Mouse (Mus musculus): ENCODE data around the gene Fev. TPM values are rescaled to one million over a fixed set of nuclear protein-coding genes. Genes with fewer than 3 reads are reported as not detected.
A peak's percentile ranks its signal among the peaks of the same experiment; 100 is the strongest.

Gene Fev
- polyA plus RNA-seq, 1 experiment from 2014 or later, result 3.3 TPM

GRCm38 (mm10) chr1:74854306-74855056 lies 30.7 kb downstream of the Fev start, which contains the start of gene Cdk5r2:
Cdk5r2 (plus strand) TSS chr1:74854934.
- DNase-seq, result peak; percentile 98
- Histone ChIP-seq H3K9me3 (ENCODE audit: control insufficient read depth, low read length) (no peaks in the 10 kb centered on the region), H3K9ac (replicated peaks; ENCODE audit: low read length) (peak within 1 kb of the TSS; percentile 96), H3K4me1 (ENCODE audit: control insufficient read depth, insufficient read depth, low read length) (peaks cover 55% of the 10 kb centered on the region), H3K27me3 (ENCODE audit: control insufficient read depth, insufficient read depth, low read length) (no peaks in the 10 kb centered on the region), H3K27ac (replicated peaks; ENCODE audit: low read depth, low read length) (peak within 1 kb of the TSS; percentile 91), H3K4me2 (ENCODE audit: low read length) (peak within 1 kb of the TSS; percentile 92), H3K36me3 (ENCODE audit: control insufficient read depth, insufficient read depth, low read length) (no peaks in the 10 kb centered on the region), H3K4me3 (replicated peaks; ENCODE audit: low read depth, low read length) (peak within 1 kb of the TSS; percentile 94)
- ATAC-seq (ENCODE audit: low FRiP score, low TSS enrichment), result peak; percentile 87
- WGBS, result 3% methylated on average over 39 of the region's 39 CpGs

- peak overlapping the region; percentile 27 for H3K9ac ChIP-seq (replicated peaks; ENCODE audit: low read length)
Observed at GRCm38 (mm10) chr1:74851001-74851775, 34.0 kb downstream of the Fev start.

GRCm38 (mm10) chr1:74850251-74850650 lies 35.0 kb downstream of the Fev start:
- Histone ChIP-seq H3K27ac (replicated peaks; ENCODE audit: low read depth, low read length) (no peak overlapping the region), H3K36me3 (ENCODE audit: control insufficient read depth, insufficient read depth, low read length) (no peaks in the 10 kb centered on the region), H3K9ac (replicated peaks; ENCODE audit: low read length) (no peak overlapping the region), H3K9me3 (ENCODE audit: control insufficient read depth, low read length) (no peaks in the 10 kb centered on the region), H3K27me3 (ENCODE audit: control insufficient read depth, insufficient read depth, low read length) (no peaks in the 10 kb centered on the region), H3K4me3 (replicated peaks; ENCODE audit: low read depth, low read length) (no peak overlapping the region), H3K4me2 (ENCODE audit: low read length) (no peak overlapping the region), H3K4me1 (ENCODE audit: control insufficient read depth, insufficient read depth, low read length) (peaks cover 33% of the 10 kb centered on the region)
- ATAC-seq (ENCODE audit: low FRiP score, low TSS enrichment) (no peak), DNase-seq (no peak)
- 21% methylated on average over 6 of the region's 6 CpGs for WGBS

More at GRCm38 (mm10) chr1:74851001-74851775, 34.0 kb downstream of the Fev start:
- ATAC-seq (ENCODE audit: low FRiP score, low TSS enrichment) (no peak; the same call in 1 of the 2 replicates), DNase-seq (peak; percentile 77)
- no peaks in the 10 kb centered on the region for H3K27me3 ChIP-seq (ENCODE audit: control insufficient read depth, insufficient read depth, low read length)
- no peaks in the 10 kb centered on the region for H3K36me3 ChIP-seq (ENCODE audit: control insufficient read depth, insufficient read depth, low read length)
- peak overlapping the region; percentile 76 for H3K27ac ChIP-seq (replicated peaks; ENCODE audit: low read depth, low read length)
- H3K4me2 ChIP-seq (ENCODE audit: low read length), result peak overlapping the region; percentile 21; the same call in 1 of the 2 replicates
- H3K9me3 ChIP-seq (ENCODE audit: control insufficient read depth, low read length), result no peaks in the 10 kb centered on the region
- WGBS, result 11% methylated on average over 6 of the region's 6 CpGs
- no peak overlapping the region for H3K4me3 ChIP-seq (replicated peaks; ENCODE audit: low read depth, low read length)
- peaks cover 33% of the 10 kb centered on the region for H3K4me1 ChIP-seq (ENCODE audit: control insufficient read depth, insufficient read depth, low read length)

DNA sequence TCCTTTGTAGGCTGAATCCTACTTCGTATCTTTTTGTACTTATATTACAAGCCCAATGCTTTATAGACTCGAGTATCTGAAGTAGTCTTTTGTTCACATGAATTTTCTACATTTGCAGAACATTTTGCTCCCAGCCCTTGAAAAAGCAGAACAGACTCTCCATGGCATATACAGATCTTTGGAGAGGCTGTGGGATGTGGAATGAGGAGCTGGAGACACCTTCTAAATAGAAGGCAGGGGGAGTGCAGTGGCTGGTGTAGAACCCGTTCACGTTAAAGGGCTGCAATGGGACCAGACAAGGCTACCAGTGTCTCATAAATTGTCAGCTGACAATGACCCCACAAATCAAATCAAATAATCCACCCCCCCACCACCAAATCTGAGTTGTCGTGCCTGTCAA lies 36.3 kb downstream of the Fev start:
- DNase-seq (no peak), ATAC-seq (ENCODE audit: low FRiP score, low TSS enrichment) (no peak)
- Histone ChIP-seq H3K36me3 (ENCODE audit: control insufficient read depth, insufficient read depth, low read length) (no peaks in the 10 kb centered on the region), H3K4me1 (ENCODE audit: control insufficient read depth, insufficient read depth, low read length) (peaks cover 27% of the 10 kb centered on the region), H3K27me3 (ENCODE audit: control insufficient read depth, insufficient read depth, low read length) (no peaks in the 10 kb centered on the region), H3K9me3 (ENCODE audit: control insufficient read depth, low read length) (no peaks in the 10 kb centered on the region), H3K4me3 (replicated peaks; ENCODE audit: low read depth, low read length) (no peak overlapping the region), H3K4me2 (ENCODE audit: low read length) (no peak overlapping the region), H3K9ac (replicated peaks; ENCODE audit: low read length) (no peak overlapping the region), H3K27ac (replicated peaks; ENCODE audit: low read depth, low read length) (no peak overlapping the region)
- WGBS, result 44% methylated on average over 5 of the region's 5 CpGs

GRCm38 (mm10) chr1:74846341-74846740 lies 38.9 kb downstream of the Fev start:
- Histone ChIP-seq H3K27me3 (ENCODE audit: control insufficient read depth, insufficient read depth, low read length) (no peaks in the 10 kb centered on the region), H3K9me3 (ENCODE audit: control insufficient read depth, low read length) (no peaks in the 10 kb centered on the region), H3K4me1 (ENCODE audit: control insufficient read depth, insufficient read depth, low read length) (peaks cover 14% of the 10 kb centered on the region), H3K36me3 (ENCODE audit: control insufficient read depth, insufficient read depth, low read length) (no peaks in the 10 kb centered on the region), H3K27ac (replicated peaks; ENCODE audit: low read depth, low read length) (no peak overlapping the region), H3K9ac (replicated peaks; ENCODE audit: low read length) (no peak overlapping the region), H3K4me2 (ENCODE audit: low read length) (no peak overlapping the region), H3K4me3 (replicated peaks; ENCODE audit: low read depth, low read length) (no peak overlapping the region)
- ATAC-seq (ENCODE audit: low FRiP score, low TSS enrichment), result no peak
- no peak for DNase-seq
- WGBS, result 60% methylated on average over 9 of the region's 9 CpGs

- ATAC-seq (ENCODE audit: low FRiP score, low TSS enrichment), result no peak
- no peak overlapping the region for H3K9ac ChIP-seq (replicated peaks; ENCODE audit: low read length)
- H3K9me3 ChIP-seq (ENCODE audit: control insufficient read depth, low read length), result no peaks in the 10 kb centered on the region
- no peak for DNase-seq
- H3K4me3 ChIP-seq (replicated peaks; ENCODE audit: low read depth, low read length), result no peak overlapping the region
- H3K4me2 ChIP-seq (ENCODE audit: low read length), result no peak overlapping the region
- no peaks in the 10 kb centered on the region for H3K27me3 ChIP-seq (ENCODE audit: control insufficient read depth, insufficient read depth, low read length)
- no peaks in the 10 kb centered on the region for H3K36me3 ChIP-seq (ENCODE audit: control insufficient read depth, insufficient read depth, low read length)
- H3K4me1 ChIP-seq (ENCODE audit: control insufficient read depth, insufficient read depth, low read length), result no peaks in the 10 kb centered on the region
- 87% methylated on average over 5 of the region's 5 CpGs for WGBS
- no peak overlapping the region for H3K27ac ChIP-seq (replicated peaks; ENCODE audit: low read depth, low read length)
Observed at GRCm38 (mm10) chr1:74843090-74843489, 42.1 kb downstream of the Fev start.

- ATAC-seq (ENCODE audit: low FRiP score, low TSS enrichment), result no peak
- no peak for DNase-seq
- H3K9me3 ChIP-seq (ENCODE audit: control insufficient read depth, low read length), result no peaks in the 10 kb centered on the region
- no peaks in the 10 kb centered on the region for H3K27me3 ChIP-seq (ENCODE audit: control insufficient read depth, insufficient read depth, low read length)
- no peak overlapping the region for H3K4me2 ChIP-seq (ENCODE audit: low read length)
- H3K36me3 ChIP-seq (ENCODE audit: control insufficient read depth, insufficient read depth, low read length), result no peaks in the 10 kb centered on the region
- WGBS, result 92% methylated on average over 3 of the region's 3 CpGs
- no peaks in the 10 kb centered on the region for H3K4me1 ChIP-seq (ENCODE audit: control insufficient read depth, insufficient read depth, low read length)
- H3K4me3 ChIP-seq (replicated peaks; ENCODE audit: low read depth, low read length), result no peak overlapping the region
- no peak overlapping the region for H3K9ac ChIP-seq (replicated peaks; ENCODE audit: low read length)
- H3K27ac ChIP-seq (replicated peaks; ENCODE audit: low read depth, low read length), result no peak overlapping the region
Observed at GRCm38 (mm10) chr1:74833255-74833654, 52.0 kb downstream of the Fev start.
